Comparison of ENCODE assay signal across 15 mouse cellular contexts in the genomic region with DNA sequence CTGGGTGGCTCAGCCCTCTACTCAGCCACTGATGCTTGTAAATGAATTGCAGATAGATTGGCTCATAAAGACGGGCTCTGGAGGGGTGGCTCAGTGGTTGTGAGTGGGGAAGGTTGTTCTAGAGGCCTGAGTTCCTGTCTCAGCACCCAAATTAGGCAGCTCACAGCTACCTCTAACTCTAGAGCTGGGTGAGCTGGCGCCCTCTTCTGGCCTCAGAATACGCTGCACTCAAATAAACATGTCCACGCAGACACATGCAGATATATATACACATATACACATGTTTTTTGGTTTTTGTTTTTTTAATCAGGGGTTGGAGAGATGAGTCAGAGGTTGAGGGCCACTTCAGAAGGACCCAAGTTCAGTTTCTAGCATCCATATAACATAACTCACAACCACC.
DNase-seq lines count a peak whose midpoint lies in the region; ATAC-seq and TF ChIP-seq lines count a peak whose summit lies in the region.
"Had no signal": no experiment of that assay in that cellular context is flagged by ENCODE, and none has a peak within 500 bp of the region (broad histone marks: within the 10 kb centered on the region; RNA-seq: fewer than 3 reads in every experiment).

No protein-coding gene starts in this region.

- WGBS in liver, embryonic 11.5 days: 79% methylated on average over 4 of the region's 4 CpGs
- WGBS in liver, postnatal 0 days (ENCODE audit: insufficient replicate concordance): 80% methylated on average over 4 of the region's 4 CpGs

- DNase-seq in liver (peak; percentile 9), ES-E14 (ENCODE audit: low read depth, low spot score) (no peak)
- DNase-seq in liver, embryonic 11.5 days (ENCODE audit: low spot score): no peak
- peak; percentile 11 for DNase-seq in CD4-positive helper T cell, adult 2 months (ENCODE audit: low read depth, low spot score)
- DNase-seq in liver, postnatal 0 days: no peak
- no peak for DNase-seq in left cerebral cortex, postnatal 10 days (ENCODE audit: extremely low spot score in 1 of 2, low spot score in 2 of 2)
- DNase-seq in urinary bladder, postnatal 4 days (ENCODE audit: low spot score in 2 of 2): no peak
- no peak for DNase-seq in frontal cortex, postnatal 36 days (ENCODE audit: low spot score in 2 of 2)
- DNase-seq: cerebellum, adult 9-10 months; lung, postnatal 36 days had no signal

- no peaks in the 10 kb centered on the region for H3K27me3 ChIP-seq in liver, embryonic 11.5 days (replicated peaks; ENCODE audit: control insufficient read depth, insufficient read depth, low read length)
- H3K27me3 ChIP-seq in liver, postnatal 0 days (ENCODE audit: insufficient read depth, low read length): no peaks in the 10 kb centered on the region
- H3K27me3 ChIP-seq: embryonic facial prominence, embryonic 12.5 days; forebrain, embryonic 12.5 days; limb, embryonic 12.5 days; stomach, embryonic 15.5 days had no signal

- no peak overlapping the region for H3K4me3 ChIP-seq in liver, embryonic 11.5 days (ENCODE audit: low read depth, low read length)
- no peak overlapping the region for H3K4me3 ChIP-seq in ES-E14 (ENCODE audit: insufficient read depth in 1 of 2, low read depth in 1 of 2, low read length in 2 of 2, poor library complexity in 1 of 2, severe bottlenecking in 1 of 2)
- no peak overlapping the region for H3K4me3 ChIP-seq in liver, postnatal 0 days (ENCODE audit: low read depth, low read length)
- H3K4me3 ChIP-seq: embryonic facial prominence, embryonic 12.5 days; forebrain, embryonic 12.5 days; limb, embryonic 12.5 days; stomach, embryonic 15.5 days had no signal

- no peaks in the 10 kb centered on the region for H3K36me3 ChIP-seq in liver, embryonic 11.5 days (ENCODE audit: control insufficient read depth, insufficient read depth, low read length)
- H3K36me3 ChIP-seq in ES-E14 (ENCODE audit: control insufficient read depth, insufficient read depth, low read length, poor library complexity, severe bottlenecking): no peaks in the 10 kb centered on the region
- H3K36me3 ChIP-seq in liver, postnatal 0 days (replicated peaks; ENCODE audit: insufficient read depth, low read length): no peaks in the 10 kb centered on the region
- H3K36me3 ChIP-seq: embryonic facial prominence, embryonic 12.5 days; forebrain, embryonic 12.5 days; limb, embryonic 12.5 days; stomach, embryonic 15.5 days had no signal

- no peak overlapping the region for H3K9ac ChIP-seq in liver, embryonic 11.5 days (ENCODE audit: low read depth, low read length)
- no peak overlapping the region for H3K9ac ChIP-seq in ES-E14 (ENCODE audit: insufficient read depth, low read depth, low read length, poor library complexity, severe bottlenecking)
- H3K9ac ChIP-seq in liver, postnatal 0 days (replicated peaks): no peak overlapping the region
- H3K9ac ChIP-seq: embryonic facial prominence, embryonic 12.5 days; forebrain, embryonic 12.5 days; limb, embryonic 12.5 days; stomach, embryonic 15.5 days had no signal

- TF ChIP-seq CTCF in liver, postnatal 0 days (IDR thresholded peaks at IDR 0.05; ENCODE audit: low read depth): peak; percentile 43

- no peak for TF ChIP-seq EP300 in liver, postnatal 0 days (IDR thresholded peaks at IDR 0.05; ENCODE audit: low read depth)

- no peak for ATAC-seq in liver, embryonic 11.5 days (replicated peaks; ENCODE audit: low FRiP score)
- ATAC-seq in liver, postnatal 0 days: no peak
- ATAC-seq: intestine, embryonic 16.5 days had no signal

- H3K9me3 ChIP-seq in liver, embryonic 11.5 days (ENCODE audit: control insufficient read depth, low read length): no peaks in the 10 kb centered on the region
- no peaks in the 10 kb centered on the region for H3K9me3 ChIP-seq in ES-E14 (ENCODE audit: control insufficient read depth, insufficient read depth, low read depth, low read length)
- no peaks in the 10 kb centered on the region for H3K9me3 ChIP-seq in liver, postnatal 0 days (ENCODE audit: low read length)
- H3K9me3 ChIP-seq: embryonic facial prominence, embryonic 12.5 days; forebrain, embryonic 12.5 days; limb, embryonic 12.5 days; stomach, embryonic 15.5 days had no signal

- in situ Hi-C loops in ES-E14 (cut with MboI; ENCODE audit: low sequenced_read_pairs in 2 of 2, unreplicated experiment in 2 of 2): no loop called here

- no peak overlapping the region for H3K27ac ChIP-seq in liver, embryonic 11.5 days (ENCODE audit: low read depth, low read length)
- no peak overlapping the region for H3K27ac ChIP-seq in ES-E14 (ENCODE audit: insufficient read depth, low read depth, low read length, poor library complexity, severe bottlenecking)
- no peak overlapping the region for H3K27ac ChIP-seq in liver, postnatal 0 days (ENCODE audit: low read depth)
- H3K27ac ChIP-seq: embryonic facial prominence, embryonic 12.5 days; forebrain, embryonic 12.5 days; limb, embryonic 12.5 days; stomach, embryonic 15.5 days had no signal

- intact Hi-C loops in left cerebral cortex, postnatal 10 days (cut with DNase I): no loop called here

- no peak overlapping the region for H3K4me2 ChIP-seq in liver, embryonic 11.5 days
- no peak overlapping the region for H3K4me2 ChIP-seq in liver, postnatal 0 days (ENCODE audit: low read depth, low read length)
- H3K4me2 ChIP-seq: embryonic facial prominence, embryonic 12.5 days; forebrain, embryonic 12.5 days; limb, embryonic 12.5 days; stomach, embryonic 15.5 days had no signal

- H3K4me1 ChIP-seq in liver, embryonic 11.5 days (replicated peaks; ENCODE audit: control insufficient read depth, insufficient read depth, low read length): no peaks in the 10 kb centered on the region
- no peaks in the 10 kb centered on the region for H3K4me1 ChIP-seq in ES-E14 (ENCODE audit: control insufficient read depth in 2 of 2, insufficient read depth in 2 of 2, low read length in 2 of 2, poor library complexity in 1 of 2)
- 0 out of 2 replicates have a peak, but pooled peaks cover 4% of the 10 kb centered on the region for H3K4me1 ChIP-seq in liver, postnatal 0 days (ENCODE audit: insufficient read depth)
- H3K4me1 ChIP-seq: embryonic facial prominence, embryonic 12.5 days; forebrain, embryonic 12.5 days; limb, embryonic 12.5 days; stomach, embryonic 15.5 days had no signal

TF ChIP-seq in ES-E14, 5 proteins besides CTCF, POLR2A, EP300 and RAD21:
- TF ChIP-seq ZC3H11A (IDR thresholded peaks at IDR 0.05; ENCODE audit: borderline replicate concordance, low read depth, low read length): peak; percentile 35; the same call in 1 of the 2 replicates
- no peak for TF ChIP-seq CHD2 (IDR thresholded peaks at IDR 0.05; ENCODE audit: low read depth, low read length)
- no peak for TF ChIP-seq HCFC1 (IDR thresholded peaks at IDR 0.05; ENCODE audit: borderline replicate concordance, insufficient read depth, low read length)

Comparison
In these comparisons a context has a peak if more than half of its experiments do, and no peak if none do; other contexts are left out.
1. DNase-seq: peak in liver (single experiment) and CD4-positive helper T cell, adult 2 months (single experiment); none in liver, embryonic 11.5 days (single experiment), ES-E14 (single experiment), liver, postnatal 0 days (single experiment), left cerebral cortex, postnatal 10 days (0 of 2), urinary bladder, postnatal 4 days (0 of 2) and frontal cortex, postnatal 36 days (0 of 2).